28 mouse cellular contexts compared by ENCODE assay signal in the genomic region with DNA sequence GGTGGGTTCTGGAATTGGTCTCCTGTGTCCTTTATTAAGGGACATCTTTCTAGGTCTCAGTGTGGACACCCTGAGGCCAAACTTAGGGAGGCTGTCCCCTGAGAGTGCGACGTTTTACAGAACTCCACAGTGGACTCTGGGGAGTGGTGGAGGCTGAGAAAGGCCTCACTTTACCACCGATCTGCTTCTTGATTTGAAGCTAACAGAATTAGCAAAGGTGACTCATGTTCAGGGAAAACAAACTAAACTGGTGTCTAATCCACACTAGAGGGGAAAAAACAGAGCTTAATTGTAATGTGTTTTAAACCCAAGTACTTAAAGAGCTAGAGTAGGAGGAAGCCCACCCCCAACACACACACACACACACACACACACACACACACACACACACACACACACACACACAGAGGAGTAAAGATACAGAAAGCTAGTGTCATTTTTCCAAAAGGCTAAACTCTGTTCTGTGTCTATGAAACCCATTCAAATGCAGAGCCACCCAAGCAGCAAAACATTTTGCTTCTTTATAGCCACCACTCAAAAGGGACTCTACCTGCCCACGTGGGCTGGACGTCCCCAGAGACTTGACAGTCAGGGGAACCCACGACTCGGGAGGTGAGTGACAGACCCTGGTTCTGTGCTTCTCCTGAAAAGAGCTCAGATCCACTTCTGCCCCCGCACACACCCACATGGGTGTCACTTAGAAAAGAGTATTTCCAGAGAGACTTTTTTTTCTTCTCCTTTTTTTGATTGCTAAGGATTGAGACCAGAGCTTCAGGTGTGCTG. TPM values are rescaled to one million over a fixed set of nuclear protein-coding genes. Genes with fewer than 3 reads are reported as not detected.
DNase-seq lines count a peak whose midpoint lies in the region; ATAC-seq and TF ChIP-seq lines count a peak whose summit lies in the region.
"Had no signal": no experiment of that assay in that cellular context is flagged by ENCODE, and none has a peak within 500 bp of the region (broad histone marks: within the 10 kb centered on the region; RNA-seq: fewer than 3 reads in every experiment).

No protein-coding gene starts in this region.

- no peaks in the 10 kb centered on the region for H3K36me3 ChIP-seq in liver, postnatal 0 days (replicated peaks; ENCODE audit: insufficient read depth, low read length)
- H3K36me3 ChIP-seq: embryonic facial prominence, embryonic 12.5 days; midbrain, embryonic 12.5 days; neural tube, embryonic 13.5 days had no signal

- no peak for TF ChIP-seq EP300 in liver, postnatal 0 days (IDR thresholded peaks at IDR 0.05; ENCODE audit: low read depth)

- peaks cover 8% of the 10 kb centered on the region for H3K4me1 ChIP-seq in liver, postnatal 0 days (ENCODE audit: insufficient read depth)
- H3K4me1 ChIP-seq: embryonic facial prominence, embryonic 12.5 days; midbrain, embryonic 12.5 days; neural tube, embryonic 13.5 days had no signal

- H3K27me3 ChIP-seq in liver, postnatal 0 days (ENCODE audit: insufficient read depth, low read length), result no peaks in the 10 kb centered on the region
- H3K27me3 ChIP-seq: embryonic facial prominence, embryonic 12.5 days; midbrain, embryonic 12.5 days; neural tube, embryonic 13.5 days had no signal

- H3K27ac ChIP-seq in liver, postnatal 0 days (ENCODE audit: low read depth), result no peak overlapping the region
- H3K27ac ChIP-seq: embryonic facial prominence, embryonic 12.5 days; midbrain, embryonic 12.5 days; neural tube, embryonic 13.5 days had no signal

- no peak for TF ChIP-seq CTCF in liver, postnatal 0 days (IDR thresholded peaks at IDR 0.05; ENCODE audit: low read depth)

- WGBS in liver, postnatal 0 days (ENCODE audit: insufficient replicate concordance), result 50% methylated on average over 8 of the region's 8 CpGs

- no peak overlapping the region for H3K4me2 ChIP-seq in liver, postnatal 0 days (ENCODE audit: low read depth, low read length)
- H3K4me2 ChIP-seq: embryonic facial prominence, embryonic 12.5 days; midbrain, embryonic 12.5 days; neural tube, embryonic 13.5 days had no signal

- no peak overlapping the region for H3K9ac ChIP-seq in liver, postnatal 0 days (replicated peaks)
- H3K9ac ChIP-seq: embryonic facial prominence, embryonic 12.5 days; midbrain, embryonic 12.5 days; neural tube, embryonic 13.5 days had no signal

- H3K9me3 ChIP-seq in liver, postnatal 0 days (ENCODE audit: low read length), result no peaks in the 10 kb centered on the region
- H3K9me3 ChIP-seq: embryonic facial prominence, embryonic 12.5 days; midbrain, embryonic 12.5 days; neural tube, embryonic 13.5 days had no signal

- H3K4me3 ChIP-seq in liver, postnatal 0 days (ENCODE audit: low read depth, low read length), result no peak overlapping the region
- H3K4me3 ChIP-seq: embryonic facial prominence, embryonic 12.5 days; erythroblast, embryonic 14.5 days; midbrain, embryonic 12.5 days; neural tube, embryonic 13.5 days had no signal

- DNase-seq in A20 (ENCODE audit: low read depth, low spot score), result peak; percentile 37
- DNase-seq in left cerebral cortex, adult 9 months (ENCODE audit: low spot score in 2 of 2), result peak; percentile 57 to 60
- DNase-seq in right cerebral cortex, postnatal 14 days, result peak; percentile 40
- DNase-seq in liver, postnatal 0 days, result no peak
- DNase-seq in neural tube, embryonic 10.5 days (ENCODE audit: extremely low spot score, low spot score), result no peak
- DNase-seq: adrenal gland, adult 2 months; cerebellum, adult 8-10 months; gastrocnemius, postnatal 25 days; kidney, adult 2 months; kidney, postnatal 14 days; liver; lung, postnatal 10 days; thymus, postnatal 4 days had no signal

- peak; percentile 55 for ATAC-seq in frontal cortex, adult (ENCODE audit: low TSS enrichment)
- ATAC-seq in liver, postnatal 0 days, result no peak
- ATAC-seq in monocyte, adult 5-6 weeks (replicated peaks; ENCODE audit: insufficient number of reproducible peaks, low FRiP score, low TSS enrichment, poor library complexity, severe bottlenecking), result no peak
- ATAC-seq: forebrain, embryonic 16.5 days had no signal

RNA-seq across cellular contexts. Expression of a gene that starts 28.3 kb away (rescaled TPM):
- polyA plus RNA-seq in liver, postnatal 0 days (2015; fragmentation: Nextera tagmentation; extraction: Ambion mirVana), result not detected in 2 replicates
- total RNA-seq in monocyte, adult 5-6 weeks (2017), result not detected in 3 replicates
- total RNA-seq: megakaryocyte progenitor cell, adult 5-6 weeks had no signal
- polyA plus RNA-seq: adrenal gland, adult 2 months; C2C12; embryonic facial prominence, embryonic 12.5 days; erythroblast, embryonic 14.5 days; forebrain, embryonic 16.5 days; heart, postnatal 0 days; hindbrain, embryonic 11.5 days; liver, embryonic 16.5 days; midbrain, embryonic 12.5 days; neural tube, embryonic 13.5 days; small intestine, adult 2 months had no signal

RNA-seq across cellular contexts. Expression of a gene that starts 47.5 kb away (rescaled TPM):
- 0.02 TPM in 1 of 2 replicates, not detected in the other for polyA plus RNA-seq in liver, postnatal 0 days (2015; fragmentation: Nextera tagmentation; extraction: Ambion mirVana)
- 0.21 TPM in 1 of 3 replicates, not detected in the others for total RNA-seq in monocyte, adult 5-6 weeks (2017)
- total RNA-seq: megakaryocyte progenitor cell, adult 5-6 weeks had no signal
- polyA plus RNA-seq: adrenal gland, adult 2 months; C2C12; erythroblast, embryonic 14.5 days; heart, postnatal 0 days; hindbrain, embryonic 11.5 days; kidney, adult 2 months; midbrain, embryonic 12.5 days had no signal

RNA-seq across cellular contexts. Expression of a gene that starts 51.0 kb away (rescaled TPM):
- not detected in 2 replicates for polyA plus RNA-seq in liver, postnatal 0 days (2015; fragmentation: Nextera tagmentation; extraction: Ambion mirVana)
- total RNA-seq in monocyte, adult 5-6 weeks (2017), result not detected in 3 replicates
- total RNA-seq: adrenal gland, adult 2 months; gastrocnemius, postnatal 25 days; layer of hippocampus, adult 8-10 months; left cerebral cortex, postnatal 10 days; megakaryocyte progenitor cell, adult 5-6 weeks had no signal
- polyA plus RNA-seq: adrenal gland, adult 2 months; C2C12; embryonic facial prominence, embryonic 12.5 days; erythroblast, embryonic 14.5 days; forebrain, embryonic 16.5 days; heart, postnatal 0 days; hindbrain, embryonic 11.5 days; kidney, adult 2 months; liver, embryonic 16.5 days; midbrain, embryonic 12.5 days; neural tube, embryonic 13.5 days had no signal

Comparison
In these comparisons a context has a peak if more than half of its experiments do, and no peak if none do; other contexts are left out.
1. DNase-seq: peak in A20 (single experiment), left cerebral cortex, adult 9 months (2 of 2) and right cerebral cortex, postnatal 14 days (single experiment); none in liver, postnatal 0 days (single experiment) and neural tube, embryonic 10.5 days (single experiment).